Mouse (Mus musculus) left cerebral cortex, adult 8-10 months (tissue): ENCODE results near the gene Kat8. TPM values are rescaled to one million over a fixed set of nuclear protein-coding genes. Genes with fewer than 3 reads are reported as not detected.
"Not testable (repeated sequence)": the region's sequence is repeated elsewhere in the genome, so short reads cannot be mapped to it uniquely, and the experiment has no call there.

Experiments
- DNase-seq, 2 experiments: peaks; one replicate each; pipeline ENCODE4 v3.0.0; 2022; ENCODE audit warnings: low spot score in 2 of 2
- total RNA-seq, 4 experiments: library from RNA; stranded (reverse); gene quantifications; 2 replicates each; pipeline ENCODE4 v1.2.4; 2022

The Kat8 gene
- total RNA-seq = 10 to 100 TPM; 25.3 to 33.8 (median 27.6) TPM

DNA sequence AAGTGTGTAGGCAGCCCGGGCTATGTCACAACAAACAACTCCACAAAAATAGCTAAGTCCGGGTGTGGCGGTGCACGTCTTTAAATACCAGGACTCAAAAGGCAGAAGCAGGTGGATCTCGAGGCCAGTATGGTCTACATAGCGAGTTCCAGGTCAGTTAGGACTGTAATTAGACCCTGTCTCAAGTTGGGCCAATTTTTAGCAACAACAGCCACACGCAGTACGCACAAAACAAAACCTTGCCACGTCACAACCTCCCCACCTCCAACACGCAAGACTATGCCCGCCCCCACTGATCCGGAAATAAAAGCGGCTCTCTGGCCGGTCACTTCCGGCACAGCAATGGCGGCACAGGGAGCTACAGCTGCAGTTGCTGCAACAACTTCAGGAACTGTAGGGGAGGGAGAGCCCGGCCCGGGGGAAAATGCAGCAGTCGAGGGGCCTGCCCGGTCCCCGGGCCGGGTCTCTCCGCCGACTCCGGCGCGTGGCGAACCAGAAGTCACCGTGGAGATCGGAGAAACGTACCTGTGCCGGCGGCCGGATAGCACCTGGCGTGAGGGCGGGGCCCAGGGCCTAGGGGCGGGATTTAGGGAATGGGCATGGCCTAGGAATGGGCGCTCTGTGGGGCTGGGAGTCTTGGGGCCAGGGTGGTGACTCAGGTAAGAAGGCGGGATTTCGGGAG, at the start of gene Kat8:
TSS of gene Kat8 (plus strand) at position 327 of the 682 bp plus-strand sequence.
- peak; percentile 76 to 86 for DNase-seq

DNA sequence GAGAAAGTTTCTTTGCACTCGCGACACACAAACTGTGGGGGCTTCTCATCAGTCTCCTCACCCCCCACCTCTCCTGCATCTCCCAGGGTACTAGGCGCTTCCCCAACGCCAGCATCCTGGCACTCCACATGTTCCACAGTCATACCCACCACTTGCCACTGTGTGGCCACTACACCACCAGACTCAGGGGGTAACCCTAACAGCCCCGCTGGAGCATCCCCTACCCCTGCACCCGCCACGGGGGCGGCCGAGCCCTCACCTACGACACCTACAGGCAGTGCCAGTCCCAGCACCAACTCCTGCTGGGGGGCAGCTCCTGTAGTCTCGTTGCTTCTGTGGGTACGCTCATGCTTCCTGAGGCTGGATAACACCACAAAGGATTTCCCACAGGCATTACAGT, 45.9 kb upstream of the Kat8 start:
- DNase-seq = no peak

DNA sequence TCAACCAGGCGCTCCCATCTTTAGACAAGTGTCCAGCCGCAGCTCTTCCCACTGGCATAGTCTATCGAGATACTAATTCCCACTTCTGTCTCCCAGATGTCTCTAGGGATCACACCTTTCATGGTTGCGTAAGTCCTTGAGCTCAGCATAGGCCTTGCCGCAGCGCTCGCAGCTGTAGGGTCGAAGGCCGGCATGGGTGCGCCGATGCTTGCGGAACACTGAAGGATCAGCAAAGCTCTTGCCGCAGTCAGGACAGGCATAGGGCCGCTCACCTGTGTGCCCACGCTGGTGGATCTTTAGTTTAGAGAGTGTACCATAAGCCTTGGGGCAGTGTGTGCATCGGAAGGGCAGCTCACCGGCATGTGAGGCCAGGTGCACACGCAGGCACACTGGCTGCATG, 44.7 kb upstream of the Kat8 start:
- DNase-seq = no peak

DNA sequence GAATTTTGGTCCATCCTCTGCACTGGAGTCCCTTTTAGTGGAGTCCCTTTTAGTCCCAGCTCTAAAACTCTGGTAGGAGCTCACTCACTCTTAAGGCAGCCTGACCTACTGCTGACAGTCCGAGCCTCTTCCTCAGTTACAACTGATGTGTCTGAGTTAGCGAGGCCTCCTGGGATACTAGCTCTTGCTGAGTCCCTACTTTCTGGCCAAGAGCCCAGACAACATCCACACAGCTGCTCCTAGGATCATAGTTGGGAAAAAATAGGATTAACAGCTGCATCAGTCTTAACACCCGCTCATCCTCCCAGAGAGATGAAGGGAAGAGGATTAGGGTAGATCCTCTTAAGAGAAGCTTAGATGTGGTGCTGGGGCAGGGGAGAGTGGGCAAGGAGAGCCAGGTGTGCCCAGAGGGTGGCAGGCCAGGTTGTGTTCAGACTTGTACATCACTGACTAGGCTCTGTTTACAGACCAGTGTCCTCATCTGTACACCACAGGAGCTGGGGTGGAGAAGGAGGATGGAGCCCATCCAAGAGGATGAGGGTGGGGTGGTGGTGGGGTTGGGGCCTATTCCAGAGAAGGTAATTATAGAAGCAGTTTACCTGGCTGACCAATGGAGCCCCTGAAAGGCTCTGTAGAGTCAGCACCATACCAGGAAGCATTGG, 43.0 kb upstream of the Kat8 start:
- DNase-seq = peak in 1 of 2 experiments; percentile 43

DNA sequence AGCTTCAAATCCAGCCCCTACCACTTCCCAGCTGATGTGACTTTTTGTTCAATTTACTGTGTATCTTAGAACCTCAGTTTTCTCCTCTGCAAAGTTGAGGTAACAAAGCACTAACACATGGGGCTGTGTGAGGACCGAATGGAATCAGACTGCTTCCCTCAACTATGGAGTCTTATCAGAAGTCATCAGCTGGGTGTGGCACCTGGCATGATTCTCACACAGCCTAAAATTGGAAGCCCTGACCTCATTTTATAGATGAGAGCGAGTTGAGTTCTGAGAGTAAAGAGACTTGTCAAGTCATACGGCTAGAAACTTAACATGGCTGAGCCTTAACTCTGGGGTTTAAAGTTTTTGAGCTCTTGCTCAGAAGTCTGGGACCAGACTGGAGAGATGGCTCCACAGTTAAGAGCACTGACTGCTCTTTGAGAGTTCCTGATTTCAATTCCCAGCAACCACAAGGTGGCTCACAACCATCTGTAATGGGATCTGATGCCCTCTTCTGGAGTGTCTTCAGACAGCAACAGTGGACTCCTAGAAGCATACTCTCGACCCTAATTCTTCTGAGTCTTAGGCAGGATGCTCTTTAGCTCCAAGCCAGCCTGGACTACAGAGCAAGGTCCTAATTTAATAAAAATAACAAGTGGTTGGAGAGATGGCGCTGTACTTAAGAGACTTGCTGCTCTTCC, 42.0 kb upstream of the Kat8 start:
- DNase-seq = no peak

DNA sequence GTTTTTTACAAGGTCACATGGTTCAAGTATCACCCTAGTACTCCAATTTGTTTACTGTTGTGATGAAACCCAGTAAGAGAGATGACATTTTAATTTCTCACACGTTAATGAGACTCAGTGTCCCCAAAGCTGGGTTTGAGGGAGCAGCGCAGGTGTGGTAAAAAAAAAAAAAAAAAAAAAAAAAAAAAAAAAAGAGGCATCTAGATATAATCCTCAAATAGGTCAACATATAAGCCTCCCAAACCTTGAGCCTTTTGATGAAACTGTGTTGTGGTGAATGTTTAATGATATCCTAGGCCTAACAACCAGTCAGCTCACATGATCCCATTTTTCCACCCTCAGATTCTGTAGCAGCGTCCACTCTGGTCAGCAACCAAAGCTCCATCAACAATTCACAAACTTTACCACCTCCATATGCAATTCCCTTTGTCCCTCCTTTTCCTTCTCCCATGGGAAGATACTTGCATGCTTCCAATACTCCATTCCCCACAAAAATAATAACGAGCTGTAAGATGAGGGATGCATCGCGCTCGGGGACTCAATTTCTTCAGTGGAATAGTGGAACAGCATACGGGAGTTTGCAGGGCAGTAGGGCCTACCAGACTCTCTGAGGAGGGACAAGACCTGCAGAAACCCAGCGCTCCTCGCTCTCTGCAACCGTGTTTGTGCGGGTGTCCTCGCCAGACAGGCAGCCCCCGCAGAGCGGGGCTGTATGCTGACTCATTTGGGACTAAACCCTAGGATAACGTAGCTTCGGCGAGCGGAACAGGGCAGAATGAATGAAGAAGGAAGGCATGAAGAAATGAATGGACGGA, 37.3 kb upstream of the Kat8 start:
- DNase-seq = no peak

DNA sequence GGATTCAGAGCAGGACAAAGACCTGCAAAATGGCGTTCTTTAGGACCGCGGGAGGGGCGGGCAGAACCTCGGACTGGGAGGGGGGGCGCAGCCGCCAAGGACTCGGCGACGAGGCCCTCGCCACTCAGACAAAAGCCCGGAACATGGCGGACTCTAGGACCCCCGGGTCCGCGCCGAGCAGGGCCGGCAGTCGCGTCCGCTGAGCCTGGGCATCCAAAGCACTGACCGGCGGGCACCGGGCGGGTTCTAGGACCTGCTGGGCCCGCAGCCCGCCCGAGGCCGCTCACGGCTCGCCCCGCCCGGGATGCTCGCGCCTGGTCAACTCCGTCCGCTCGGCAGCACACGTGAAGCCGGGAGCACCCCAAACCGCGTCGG, 36.7 kb upstream of the Kat8 start:
- DNase-seq = peak; percentile 82 to 94

DNA sequence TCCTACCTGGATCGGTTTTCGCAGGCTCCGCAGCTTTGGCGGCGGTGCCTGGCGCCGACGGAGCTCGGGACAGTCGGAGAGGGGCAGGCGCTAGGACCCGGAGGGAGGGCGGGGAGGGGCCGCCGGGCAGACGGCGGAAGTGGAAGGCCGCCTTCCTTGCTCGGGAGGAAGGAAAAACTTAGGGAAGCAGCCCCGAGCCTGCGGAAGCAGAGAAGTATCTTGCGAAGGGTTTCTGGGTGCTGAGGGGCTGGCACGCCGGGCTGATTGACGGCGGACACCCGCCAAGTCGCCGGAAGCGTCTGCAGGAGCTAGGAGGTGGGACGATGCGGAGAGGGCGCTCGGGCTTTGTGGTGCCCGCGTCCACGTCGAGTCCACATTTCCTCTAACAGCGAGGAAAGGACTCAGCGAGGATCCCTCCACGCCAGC, 36.3 kb upstream of the Kat8 start, which contains the start of gene Zfp646:
TSS of gene Zfp646 (plus strand) at position 181 of the 426 bp plus-strand sequence.
- DNase-seq = peak in 1 of 2 experiments; percentile 57

DNA sequence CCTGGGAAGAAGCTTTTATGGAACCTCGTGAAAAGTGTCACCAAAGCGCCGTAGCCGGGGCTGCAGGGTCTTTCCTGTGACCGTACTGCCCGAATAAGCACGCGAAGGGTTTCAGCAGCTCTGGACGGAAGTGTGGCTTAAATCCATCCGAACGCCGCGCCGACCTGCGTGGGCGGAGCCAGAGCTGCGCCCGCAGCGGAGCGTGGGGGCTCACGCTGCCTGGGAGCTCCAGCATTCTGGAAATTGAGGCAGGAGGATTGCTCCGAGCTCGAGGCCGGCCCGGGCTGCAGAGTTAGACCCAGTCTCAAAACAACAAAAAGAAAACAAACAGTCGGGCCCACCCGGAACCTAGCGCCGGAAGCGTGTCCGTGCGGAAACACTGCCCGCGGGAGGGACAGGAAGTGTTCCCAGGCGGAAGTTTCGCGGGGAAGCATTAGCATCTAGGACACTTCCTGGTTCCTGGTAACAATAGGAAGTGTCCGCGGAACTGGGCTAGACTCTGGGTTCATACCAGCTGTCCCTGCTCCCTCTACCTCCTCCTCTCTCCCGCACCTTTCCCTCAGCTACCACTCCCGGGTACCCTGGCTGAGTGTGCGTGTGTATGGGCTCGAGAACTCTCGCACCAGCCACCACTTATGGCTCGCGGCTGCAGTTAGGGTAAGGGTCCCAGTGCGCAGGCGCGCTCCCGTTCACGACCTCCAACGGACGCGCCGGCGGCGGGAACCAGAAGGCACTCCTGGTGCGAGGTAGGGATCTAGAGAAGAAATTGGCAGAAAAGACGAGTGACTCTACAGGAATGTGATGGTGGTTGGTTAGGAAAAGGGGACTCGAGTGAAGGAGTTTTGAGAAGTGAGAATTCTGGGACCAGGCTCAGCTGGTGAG, 35.6 kb upstream of the Kat8 start, which contains the start of gene Zfp668:
TSS of gene Zfp668 (minus strand) at position 362 of the 882 bp plus-strand sequence.
- DNase-seq = peak; percentile 81 to 85

DNA sequence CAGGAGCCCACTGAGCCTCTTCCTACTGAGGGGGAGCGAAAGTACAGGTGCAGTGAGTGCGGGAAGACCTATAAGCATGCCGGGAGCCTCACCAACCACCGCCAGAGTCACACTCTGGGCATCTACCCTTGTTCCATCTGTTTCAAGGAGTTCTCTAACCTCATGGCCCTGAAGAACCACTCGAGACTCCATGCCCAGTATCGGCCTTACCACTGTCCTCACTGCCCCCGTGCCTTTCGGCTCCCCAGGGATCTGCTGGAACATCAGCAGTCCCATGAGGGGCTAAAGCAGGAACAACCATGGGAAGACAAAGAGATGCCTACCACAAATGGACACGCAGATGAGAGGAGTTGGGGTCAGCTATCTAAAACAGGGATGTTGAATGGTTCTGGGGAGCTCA, 33.0 kb upstream of the Kat8 start:
- no peak for DNase-seq

DNA sequence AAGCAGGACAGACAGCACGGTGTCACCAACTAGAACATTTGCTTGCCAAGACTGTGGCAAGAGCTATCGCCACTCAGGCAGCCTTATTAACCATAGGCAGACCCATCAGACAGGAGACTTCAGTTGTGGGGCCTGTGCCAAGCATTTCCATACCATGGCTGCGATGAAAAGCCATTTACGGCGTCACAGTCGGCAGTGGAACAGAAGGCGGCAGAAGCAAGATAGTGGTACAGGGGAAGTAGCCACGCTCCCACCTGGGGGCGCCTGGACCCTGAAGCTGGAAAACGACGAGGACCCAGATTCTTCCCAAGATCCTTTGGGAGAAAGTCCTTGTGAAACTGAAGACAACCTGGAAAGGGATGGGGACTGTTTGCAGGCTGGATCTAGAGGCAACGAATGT, 31.9 kb upstream of the Kat8 start:
- no peak for DNase-seq

DNA sequence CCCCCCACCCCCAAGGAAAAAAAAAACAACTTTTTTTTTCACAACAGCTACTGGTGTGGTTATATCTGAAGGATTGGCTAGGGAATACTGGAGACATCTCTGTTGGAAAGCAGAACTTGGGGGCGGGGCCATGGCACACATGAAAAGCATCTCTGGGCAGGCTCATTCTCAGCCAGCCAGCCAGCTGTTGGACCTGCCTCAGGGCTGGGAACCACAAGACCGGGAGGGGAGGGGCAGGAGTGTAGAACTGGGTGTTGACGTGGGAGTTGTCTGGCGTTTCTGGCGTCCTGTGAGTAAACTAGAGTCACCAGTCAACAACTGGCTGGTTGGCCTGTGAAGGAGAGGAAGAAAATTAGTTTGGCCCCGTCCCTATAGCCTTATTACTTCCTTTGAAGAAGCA, 26.4 kb upstream of the Kat8 start:
- no peak for DNase-seq

DNA sequence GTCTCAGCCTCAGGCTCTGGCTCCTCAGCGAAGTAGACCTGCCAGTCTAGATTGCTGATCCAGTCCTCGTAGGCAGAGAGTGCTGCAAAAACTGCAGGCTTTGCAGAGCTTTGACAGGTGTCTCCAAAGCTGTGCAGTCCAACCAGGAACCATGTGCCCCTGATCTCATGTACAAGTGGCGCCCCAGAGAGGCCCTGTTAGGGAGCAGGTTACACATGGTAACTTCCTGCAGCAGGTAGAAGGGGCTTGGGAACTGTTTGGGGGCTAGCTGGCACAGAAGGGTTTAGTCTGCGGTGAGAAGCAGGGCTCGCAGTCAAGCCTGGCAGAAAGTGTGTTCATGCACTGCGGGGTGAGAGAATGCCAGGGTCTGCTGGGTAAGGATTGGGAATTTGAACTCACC, 25.8 kb upstream of the Kat8 start:
- DNase-seq = no peak

DNA sequence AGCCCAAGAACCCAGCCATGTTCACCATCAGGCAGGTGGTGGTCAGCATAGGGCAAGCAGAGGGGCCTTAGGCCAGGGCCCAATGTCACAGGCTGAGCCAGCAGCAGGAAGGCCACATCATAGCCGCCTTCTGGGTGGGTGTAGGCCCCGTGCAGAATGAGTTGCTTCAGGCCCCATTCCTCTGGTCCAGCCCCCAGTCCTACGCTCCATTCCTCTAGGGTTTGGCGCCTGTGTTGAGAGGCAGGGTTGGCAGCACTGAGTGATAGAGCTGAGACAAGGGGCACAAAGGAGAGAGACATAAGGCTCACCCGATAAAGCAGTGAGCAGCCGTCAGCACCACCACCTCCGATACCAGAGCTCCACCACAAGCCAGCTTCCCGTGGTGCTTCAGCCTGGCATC, 25.1 kb upstream of the Kat8 start:
- DNase-seq = no peak

DNA sequence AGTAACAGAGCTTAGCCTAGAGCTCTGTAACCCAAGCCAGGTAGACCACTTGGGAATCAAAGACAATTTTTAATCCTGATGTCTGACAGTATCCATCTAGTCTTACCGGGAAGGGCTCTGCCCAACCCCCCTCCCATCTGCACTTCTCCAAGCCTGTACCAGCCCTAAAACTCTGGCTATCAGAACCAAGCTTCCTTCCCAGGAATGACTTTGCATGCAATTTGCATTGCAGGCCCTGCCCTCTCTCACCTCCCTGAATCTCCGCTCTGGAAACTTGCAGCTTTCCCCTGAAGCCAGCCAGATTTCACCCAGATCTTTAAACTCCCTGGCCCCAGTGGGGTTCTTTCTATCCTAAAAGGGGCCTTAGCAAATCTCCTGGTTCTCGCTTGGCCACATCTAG, 24.5 kb upstream of the Kat8 start:
- DNase-seq = no peak

DNA sequence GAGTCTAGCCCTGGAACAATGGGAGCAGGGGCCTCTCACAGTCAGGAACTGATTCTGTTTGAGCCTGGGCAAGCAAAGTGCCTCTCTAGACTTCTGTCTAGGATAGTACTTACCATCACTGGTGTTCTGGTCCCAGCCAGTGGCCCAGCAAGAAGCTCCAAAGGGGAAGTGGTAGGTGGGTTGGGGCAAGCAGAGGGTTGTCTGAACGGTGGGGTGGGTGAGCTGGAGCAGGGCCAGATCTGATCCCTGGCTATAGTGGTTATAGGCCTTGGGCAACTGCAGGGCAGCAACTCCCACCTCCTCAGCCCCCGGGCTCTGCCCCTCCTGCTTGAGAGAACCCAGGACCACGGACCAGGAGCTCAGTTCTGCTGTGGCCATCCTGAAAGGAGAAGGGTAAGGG, 23.5 kb upstream of the Kat8 start:
- DNase-seq = no peak

DNA sequence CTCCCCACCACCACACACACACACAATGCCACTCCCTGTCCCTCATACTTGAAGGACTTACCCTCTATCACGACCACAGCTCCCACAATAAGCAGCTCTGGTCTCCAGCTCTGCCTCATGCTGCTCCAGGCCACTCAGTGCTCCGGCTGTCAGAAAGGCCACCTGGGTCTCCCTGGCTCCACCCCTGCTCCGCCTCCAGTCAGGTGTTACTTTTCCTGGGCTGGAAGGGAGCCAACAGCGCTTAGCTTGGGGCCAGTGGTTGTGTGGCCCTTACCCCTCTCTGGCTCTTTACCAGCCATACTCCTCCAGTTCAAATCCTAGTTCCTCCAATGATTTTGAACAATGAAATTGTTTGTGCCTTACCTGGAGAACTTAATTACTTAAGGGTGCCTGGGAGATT, 21.5 kb upstream of the Kat8 start, which contains the start of gene Prss53:
TSS of gene Prss53 (minus strand) at position 173 of the 400 bp plus-strand sequence.
- DNase-seq = no peak

DNA sequence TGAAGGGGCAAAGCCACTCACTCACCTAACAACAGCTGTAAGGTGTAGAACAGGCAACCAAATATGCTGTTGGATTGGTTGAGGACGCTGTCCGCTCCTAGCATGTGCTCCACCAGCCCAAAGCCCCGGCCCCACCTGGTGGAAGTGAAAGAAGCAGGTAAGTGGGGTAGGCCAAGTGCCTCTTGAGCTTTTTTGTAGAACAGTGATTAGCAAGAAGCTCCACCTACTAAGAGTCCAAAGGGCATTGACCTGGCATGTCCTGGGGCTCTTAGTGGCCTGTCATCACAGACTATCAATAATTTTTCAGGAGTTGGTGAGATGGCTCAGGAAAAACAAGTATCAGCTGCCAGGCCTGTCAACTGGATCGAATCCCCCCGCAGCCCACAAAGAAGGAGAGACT, 17.8 kb upstream of the Kat8 start:
- no peak for DNase-seq

DNA sequence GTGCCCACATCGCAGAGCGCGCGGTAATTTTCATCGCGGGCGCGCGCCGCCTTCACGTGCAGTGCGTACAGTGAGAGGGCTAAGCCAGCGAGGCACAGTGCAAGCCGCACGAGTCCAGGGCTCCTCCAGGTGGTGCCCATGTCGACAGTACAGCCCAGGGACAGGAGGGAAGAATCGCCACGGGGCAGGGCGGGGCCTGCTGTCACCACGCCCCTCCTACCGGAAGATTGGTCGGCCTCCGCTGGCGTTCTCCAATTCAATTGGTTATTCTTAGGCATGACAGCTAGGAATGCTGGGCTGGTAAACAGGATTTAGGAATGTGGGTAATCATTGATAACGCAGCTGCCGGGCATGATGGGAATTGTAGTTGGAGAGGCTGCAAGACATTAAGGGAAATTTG, 16.9 kb upstream of the Kat8 start, which contains the start of the genes Gm21974 and Vkorc1:
TSS of gene Gm21974 (minus strand) at position 13 of the 400 bp plus-strand sequence.
TSS of gene Vkorc1 (minus strand) at position 176 of the 400 bp plus-strand sequence.
- DNase-seq = peak; percentile 89 to 97

DNA sequence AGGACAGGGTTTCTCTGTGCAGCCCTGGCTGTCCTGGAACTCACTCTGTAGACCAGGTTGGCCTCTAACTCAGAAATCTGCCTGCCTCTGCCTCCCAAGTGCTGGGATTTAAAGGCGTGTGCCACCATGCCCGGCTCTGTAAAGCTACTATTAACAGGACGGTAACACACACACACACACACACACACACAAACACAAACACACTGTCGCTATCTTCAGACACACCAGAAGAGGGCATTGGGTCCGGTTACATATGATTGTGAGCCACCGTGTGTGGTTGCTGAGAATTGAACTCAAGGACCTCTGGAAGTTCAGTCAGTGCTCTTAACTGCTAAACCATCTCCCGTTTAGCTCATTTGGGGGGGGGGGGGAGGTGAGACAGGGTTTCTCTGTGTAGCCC, 16.4 kb upstream of the Kat8 start:
- DNase-seq = not testable (repeated sequence)
